Mouse (Mus musculus) kidney, adult 2 months (tissue): ENCODE data around the gene Deup1. TPM values are rescaled to one million over a fixed set of nuclear protein-coding genes. Genes with fewer than 3 reads are reported as not detected.

Source experiments
- DNase-seq: peaks from one replicate; pipeline ENCODE4 v3.0.0; 2021
- H3K27ac ChIP-seq: fragments of 200-500 bp; 2 replicates; pipeline ENCODE4 v1.5.1; 2012; ENCODE audit warnings: low read depth, low read length, control low read depth, inconsistent platforms; ENCODE audit not compliant: insufficient read depth
- H3K27me3 ChIP-seq: fragments of 200-500 bp; replicated peaks from 2 replicates; pipeline ENCODE4 v1.6.1; 2012; ENCODE audit warnings: mild to moderate bottlenecking, moderate library complexity, low read length, inconsistent platforms; ENCODE audit not compliant: control insufficient read depth, insufficient read depth
- H3K36me3 ChIP-seq: fragments of 200-500 bp; 2 replicates; pipeline ENCODE4 v1.6.1; 2012; ENCODE audit warnings: mild to moderate bottlenecking, moderate library complexity, low read length, inconsistent platforms; ENCODE audit not compliant: control insufficient read depth, insufficient read depth
- H3K4me1 ChIP-seq: fragments of 200-500 bp; 2 replicates; pipeline ENCODE4 v1.6.1; 2011; ENCODE audit warnings: low read length; ENCODE audit not compliant: control insufficient read depth, insufficient read depth
- H3K4me3 ChIP-seq: fragments of 200-500 bp; 2 replicates; pipeline ENCODE4 v1.5.1; 2011; ENCODE audit warnings: mild to moderate bottlenecking, low read depth, low read length, control low read depth; ENCODE audit not compliant: insufficient read depth
- CTCF ChIP-seq: fragments of 200-500 bp; conservative IDR thresholded peaks from 2 replicates; pipeline ENCODE4 v1.5.1; 2011; ENCODE audit warnings: low read depth, mild to moderate bottlenecking, control low read depth, low read length, moderate library complexity, mixed read lengths; ENCODE audit not compliant: insufficient read depth, insufficient read length
- POLR2A ChIP-seq: fragments of 200-500 bp; IDR thresholded peaks from one replicate; pipeline ENCODE4 v1.6.1; 2011; ENCODE audit warnings: low read depth, low read length, control low read depth
- WGBS: fragments of 180-500 bp; shearing (Covaris S2); methylation state at CpG from one replicate; pipeline ENCODE4 v1.1.7; 2018; 5-methylcytosine and 5-hydroxymethylcytosine counted together
- polyA plus RNA-seq: library from polyadenylated mRNA; depleted of rRNA; stranded (reverse); fragments of >200 nt; gene quantifications from 2 replicates; pipeline ENCODE4 v1.2.3, GENCODE M21; 2012

The Deup1 gene
- polyA plus RNA-seq, 1 experiment = 0.19 TPM

- no peaks in the 10 kb centered on the region for H3K36me3 ChIP-seq
- peak; percentile 62 for DNase-seq
- TF ChIP-seq CTCF (no peak), POLR2A (no peak)
- no peaks in the 10 kb centered on the region for H3K27me3 ChIP-seq
- peaks cover 15% of the 10 kb centered on the region for H3K4me1 ChIP-seq
- WGBS = 38% methylated on average over 8 of the region's 8 CpGs
- H3K27ac ChIP-seq = peak overlapping the region; percentile 14; the same call in 1 of the 2 replicates
- no peak overlapping the region for H3K4me3 ChIP-seq
Observed at GRCm38 (mm10) chr9:15525246-15525645, 102.5 kb downstream of the Deup1 start.

DNA sequence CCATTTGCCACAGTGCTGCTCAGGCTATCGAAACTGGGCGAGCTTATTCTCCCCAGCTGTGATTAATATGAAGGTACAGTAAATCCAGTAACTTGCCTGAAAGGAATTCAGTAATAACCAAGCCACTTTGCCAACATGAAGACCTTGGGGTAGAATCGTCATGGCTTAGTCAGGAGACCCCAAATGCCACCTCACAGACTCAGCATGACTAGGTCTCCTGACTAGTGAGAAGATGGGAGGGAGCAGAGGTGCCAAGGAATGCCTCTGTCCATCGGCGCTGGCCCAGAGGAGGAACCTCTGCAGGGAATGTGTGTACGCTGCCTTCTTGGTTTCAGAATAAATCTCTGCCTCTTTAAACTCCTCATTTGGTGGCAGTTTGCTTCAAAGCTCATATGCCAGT is 104.1 kb downstream of the Deup1 start:
- Histone ChIP-seq H3K27ac (no peak overlapping the region), H3K4me3 (no peak overlapping the region), H3K36me3 (no peaks in the 10 kb centered on the region), H3K4me1 (peaks cover 14% of the 10 kb centered on the region), H3K27me3 (no peaks in the 10 kb centered on the region)
- DNase-seq = no peak
- WGBS = 70% methylated on average over 6 of the region's 6 CpGs
- TF ChIP-seq CTCF = no peak
- no peak for TF ChIP-seq POLR2A

DNA sequence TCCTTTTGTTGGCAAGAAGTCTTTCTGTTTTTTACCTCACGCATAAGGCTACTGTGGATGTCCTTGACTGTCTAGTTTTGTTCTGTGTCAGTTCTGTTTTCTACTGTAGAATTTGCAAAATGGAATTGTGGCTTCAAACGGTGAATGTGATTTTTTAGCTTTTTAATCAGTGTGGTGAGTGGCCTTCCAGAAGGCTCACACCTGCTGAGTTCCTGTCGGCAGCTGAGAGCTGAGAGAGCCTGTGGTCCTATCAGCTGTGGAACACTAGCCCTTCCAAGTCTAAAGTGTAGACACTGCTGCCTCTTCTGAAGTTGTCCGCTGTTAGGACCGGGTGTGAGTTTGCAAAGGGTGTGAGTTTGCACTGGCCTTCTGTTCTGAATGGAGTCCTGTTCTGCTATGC is 104.8 kb downstream of the Deup1 start:
- Histone ChIP-seq H3K27ac (no peak overlapping the region), H3K27me3 (no peaks in the 10 kb centered on the region), H3K36me3 (no peaks in the 10 kb centered on the region), H3K4me1 (peaks cover 14% of the 10 kb centered on the region), H3K4me3 (no peak overlapping the region)
- TF ChIP-seq POLR2A = no peak
- no peak for TF ChIP-seq CTCF
- no peak for DNase-seq
- 73% methylated on average over 5 of the region's 5 CpGs for WGBS

GRCm38 (mm10) chr9:15522348-15522747 is 105.4 kb downstream of the Deup1 start:
- TF ChIP-seq POLR2A = no peak
- no peak for TF ChIP-seq CTCF
- Histone ChIP-seq H3K4me3 (no peak overlapping the region), H3K27me3 (no peaks in the 10 kb centered on the region), H3K27ac (no peak overlapping the region), H3K4me1 (peaks cover 14% of the 10 kb centered on the region), H3K36me3 (no peaks in the 10 kb centered on the region)
- DNase-seq = no peak
- WGBS = 78% methylated on average over 10 of the region's 10 CpGs

DNA sequence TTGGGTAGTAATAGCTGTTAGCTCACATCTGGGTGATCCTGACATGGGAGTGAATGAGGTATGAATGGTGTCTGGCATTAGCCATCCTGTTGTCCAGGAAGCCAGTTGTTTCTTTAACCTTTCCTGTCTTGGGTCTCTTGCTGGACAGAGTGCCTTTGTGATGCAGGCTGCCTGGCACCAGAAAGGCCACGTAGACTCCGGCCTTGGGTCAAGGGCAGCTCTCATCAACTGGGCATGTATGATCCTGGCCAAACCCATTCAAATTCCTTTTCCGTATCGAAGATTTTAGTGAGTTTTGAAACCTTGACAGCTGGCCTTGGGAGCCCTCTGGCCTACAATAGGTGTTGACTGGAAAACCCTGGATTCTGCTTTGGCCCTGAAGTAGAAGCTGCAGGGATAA is 109.8 kb downstream of the Deup1 start:
- Histone ChIP-seq H3K36me3 (no peaks in the 10 kb centered on the region), H3K4me1 (peaks cover 20% of the 10 kb centered on the region; the same call in 1 of the 2 replicates), H3K4me3 (no peak overlapping the region), H3K27me3 (no peaks in the 10 kb centered on the region), H3K27ac (no peak overlapping the region)
- WGBS = 46% methylated on average over 4 of the region's 4 CpGs
- TF ChIP-seq POLR2A = no peak
- no peak for TF ChIP-seq CTCF
- DNase-seq = no peak

DNA sequence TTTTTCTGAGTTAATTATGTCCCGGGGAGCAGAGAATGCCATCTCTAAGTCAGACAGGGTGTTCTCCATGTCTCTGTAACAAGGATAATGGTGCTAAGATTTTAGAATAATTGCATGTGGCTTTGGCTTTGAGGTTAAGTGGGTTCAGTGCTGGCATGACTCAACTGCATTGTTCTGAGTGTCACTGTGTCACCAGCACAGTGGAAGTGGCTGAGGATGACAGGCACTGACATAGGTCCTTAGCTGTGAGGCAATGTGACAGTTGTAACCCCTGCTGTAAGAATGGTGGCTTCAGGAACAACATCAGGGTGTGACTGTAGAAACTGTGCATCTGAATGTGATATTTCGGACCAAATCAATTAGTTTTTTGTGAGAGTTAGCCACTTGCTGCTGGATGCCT is 111.7 kb downstream of the Deup1 start:
- H3K4me3 ChIP-seq = no peak overlapping the region
- no peak overlapping the region for H3K27ac ChIP-seq
- H3K36me3 ChIP-seq = no peaks in the 10 kb centered on the region
- no peaks in the 10 kb centered on the region for H3K27me3 ChIP-seq
- WGBS = 80% methylated on average over 2 of the region's 2 CpGs
- no peak for DNase-seq
- no peak for TF ChIP-seq CTCF
- no peak for TF ChIP-seq POLR2A
- H3K4me1 ChIP-seq = peaks cover 23% of the 10 kb centered on the region

DNA sequence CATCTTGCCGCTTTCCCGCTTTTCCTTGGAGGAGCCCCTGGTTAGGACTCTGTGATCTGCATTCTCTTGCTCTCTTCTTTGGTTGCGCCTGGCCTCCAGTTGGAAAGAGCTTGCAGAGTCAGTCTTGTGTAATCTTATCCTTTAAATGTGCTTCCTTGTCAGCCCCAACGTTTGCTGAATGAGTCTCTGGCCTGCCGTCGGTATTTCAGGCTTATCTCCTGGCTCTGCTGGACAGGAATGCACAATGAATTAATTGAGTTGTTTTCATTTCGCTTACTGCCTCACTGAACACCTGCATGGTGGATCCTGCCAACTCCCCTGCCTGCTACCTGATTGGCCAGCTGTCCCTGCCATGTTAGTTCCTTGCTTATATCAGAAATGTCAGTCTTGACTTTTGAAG is 114.8 kb downstream of the Deup1 start:
- peak; percentile 56 for DNase-seq
- peak overlapping the region; percentile 46 for H3K27ac ChIP-seq

More for the DNA sequence above, 114.8 kb downstream of the Deup1 start:
- 45% methylated on average over 7 of the region's 7 CpGs for WGBS
- no peaks in the 10 kb centered on the region for H3K36me3 ChIP-seq
- no peak overlapping the region for H3K4me3 ChIP-seq
- no peak for TF ChIP-seq POLR2A
- no peak for TF ChIP-seq CTCF
- H3K4me1 ChIP-seq = peaks cover 22% of the 10 kb centered on the region
- H3K27me3 ChIP-seq = no peaks in the 10 kb centered on the region
